Comparison of ENCODE assay signal across 8 mouse cellular contexts in genomic region chr17:73804592-73805271, GRCm38 (mm10). TPM values are rescaled to one million over a fixed set of nuclear protein-coding genes. Genes with fewer than 3 reads are reported as not detected.
DNase-seq lines count a peak whose midpoint lies in the region; ATAC-seq and TF ChIP-seq lines count a peak whose summit lies in the region.

No protein-coding gene starts in this region.

- peak; percentile 80 for DNase-seq in MEL-GATA-1-ER (ENCODE audit: extremely low read depth, low read depth)
- peak; percentile 95 to 97 for DNase-seq in cerebellum, adult 2 months
- peak; percentile 95 to 98 for DNase-seq in frontal cortex, adult 2 months (ENCODE audit: extremely low spot score in 1 of 2, low spot score in 1 of 2)
- peak; percentile 90 for DNase-seq in hindbrain, embryonic 11.5 days (ENCODE audit: low spot score)
- DNase-seq in layer of hippocampus, adult 9-11 months, result peak; percentile 97
- peak; percentile 73 for DNase-seq in ovary, postnatal 14 days (ENCODE audit: low spot score)
- peak; percentile 88 to 91 for DNase-seq in thymus, postnatal 10 days (ENCODE audit: low spot score in 2 of 2)

- H3K4me3 ChIP-seq in cerebellum, adult 2 months (replicated peaks; ENCODE audit: insufficient read depth, low read depth, low read length), result peak overlapping the region; percentile 94
- peak overlapping the region; percentile 57 for H3K4me3 ChIP-seq in hindbrain, embryonic 11.5 days (ENCODE audit: low read depth, low read length)
- H3K4me3 ChIP-seq in lung, embryonic 16.5 days (ENCODE audit: low read length), result peak overlapping the region; percentile 55

- H3K9ac ChIP-seq in hindbrain, embryonic 11.5 days (ENCODE audit: low read depth, low read length), result peak overlapping the region; percentile 74
- H3K9ac ChIP-seq in lung, embryonic 16.5 days (ENCODE audit: low read length), result peak overlapping the region; percentile 66

- peak overlapping the region; percentile 88 for H3K27ac ChIP-seq in cerebellum, adult 2 months (ENCODE audit: insufficient read depth, low read length)
- peak overlapping the region; percentile 75 for H3K27ac ChIP-seq in hindbrain, embryonic 11.5 days (ENCODE audit: low read depth, low read length)
- H3K27ac ChIP-seq in lung, embryonic 16.5 days (ENCODE audit: low read length), result no peak overlapping the region

- peaks cover 21% of the 10 kb centered on the region for H3K4me1 ChIP-seq in cerebellum, adult 2 months (ENCODE audit: control insufficient read depth, insufficient read depth, low read length)
- H3K4me1 ChIP-seq in hindbrain, embryonic 11.5 days (replicated peaks; ENCODE audit: control insufficient read depth, insufficient read depth, low read length), result no peaks in the 10 kb centered on the region
- H3K4me1 ChIP-seq in lung, embryonic 16.5 days (replicated peaks; ENCODE audit: control insufficient read depth, insufficient read depth, low read length), result peaks cover 9% of the 10 kb centered on the region

- H3K36me3 ChIP-seq in hindbrain, embryonic 11.5 days (ENCODE audit: control insufficient read depth, insufficient read depth, low read length), result no peaks in the 10 kb centered on the region
- no peaks in the 10 kb centered on the region for H3K36me3 ChIP-seq in lung, embryonic 16.5 days (ENCODE audit: control insufficient read depth, insufficient read depth, low read length)

- H3K4me2 ChIP-seq in hindbrain, embryonic 11.5 days (replicated peaks; ENCODE audit: low read depth, low read length), result peak overlapping the region; percentile 77
- H3K4me2 ChIP-seq in lung, embryonic 16.5 days (ENCODE audit: low read depth, low read length), result peak overlapping the region; percentile 61

- H3K27me3 ChIP-seq in cerebellum, adult 2 months (ENCODE audit: control insufficient read depth, insufficient read depth, low read length), result no peaks in the 10 kb centered on the region
- no peaks in the 10 kb centered on the region for H3K27me3 ChIP-seq in hindbrain, embryonic 11.5 days (ENCODE audit: control insufficient read depth, insufficient read depth, low read length)
- no peaks in the 10 kb centered on the region for H3K27me3 ChIP-seq in lung, embryonic 16.5 days (ENCODE audit: control insufficient read depth, insufficient read depth, low read depth, low read length)

- under 1% methylated on average over 45 of the region's 45 CpGs for WGBS in cerebellum, adult 2 months
- 1% methylated on average over 45 of the region's 45 CpGs for whole genome bisulfite sequencing in hindbrain, embryonic 11.5 days
- under 1% methylated on average over 45 of the region's 45 CpGs for WGBS in lung, embryonic 16.5 days

- TF ChIP-seq POLR2A in cerebellum, adult 2 months (IDR thresholded peaks at IDR 0.05; ENCODE audit: borderline replicate concordance, insufficient read depth, low read length), result peak; percentile 60; the same call in 1 of the 2 replicates

- peak; percentile 94 for ATAC-seq in hindbrain, embryonic 11.5 days (ENCODE audit: low FRiP score)
- ATAC-seq in lung, embryonic 16.5 days (ENCODE audit: low read depth), result peak; percentile 95

- TF ChIP-seq CTCF in cerebellum, adult 2 months (IDR thresholded peaks at IDR 0.05; ENCODE audit: borderline replicate concordance, insufficient read depth, low read depth, low read length), result peak; percentile 73

- H3K9me3 ChIP-seq in hindbrain, embryonic 11.5 days (ENCODE audit: control insufficient read depth, low read length), result no peaks in the 10 kb centered on the region
- no peaks in the 10 kb centered on the region for H3K9me3 ChIP-seq in lung, embryonic 16.5 days (ENCODE audit: control insufficient read depth, low read length)

RNA-seq across cellular contexts. Expression of gene Ehd3, which starts 0.8 kb away (rescaled TPM):
- polyA plus RNA-seq in cerebellum, adult 2 months (2012; rRNA removed), result 60.6 and 61.9 TPM in 2 replicates
- 56.5 and 57.3 TPM in 2 replicates for polyA plus RNA-seq in frontal cortex, adult 2 months (2012; rRNA removed)
- 7.0 and 8.3 TPM in 2 replicates for polyA plus RNA-seq in hindbrain, embryonic 11.5 days (2014; fragmentation: Nextera tagmentation; extraction: Ambion mirVana)
- 14.1 and 15.4 TPM in 2 replicates for polyA plus RNA-seq in lung, embryonic 16.5 days (2015; fragmentation: Nextera tagmentation; extraction: Ambion mirVana)
